Mouse (Mus musculus) liver, embryonic 14.5 days (tissue): ENCODE measurements at regions not wholly inside any gene's neighbourhood (a gene's known extent, or its start where the extent isn't known, plus 50 kb on each side); places are given as distances from the start of the nearest gene placed in this dataset.

Source experiments
- CTCF ChIP-seq: IDR thresholded peaks from 2 replicates; pipeline ENCODE4 v1.5.1; 2016; ENCODE audit warnings: antibody characterized with exemption, low read depth, control low read depth
- EP300 ChIP-seq: IDR thresholded peaks from 2 replicates; pipeline ENCODE4 v1.6.1; 2016; ENCODE audit warnings: antibody characterized with exemption, low read depth

DNA sequence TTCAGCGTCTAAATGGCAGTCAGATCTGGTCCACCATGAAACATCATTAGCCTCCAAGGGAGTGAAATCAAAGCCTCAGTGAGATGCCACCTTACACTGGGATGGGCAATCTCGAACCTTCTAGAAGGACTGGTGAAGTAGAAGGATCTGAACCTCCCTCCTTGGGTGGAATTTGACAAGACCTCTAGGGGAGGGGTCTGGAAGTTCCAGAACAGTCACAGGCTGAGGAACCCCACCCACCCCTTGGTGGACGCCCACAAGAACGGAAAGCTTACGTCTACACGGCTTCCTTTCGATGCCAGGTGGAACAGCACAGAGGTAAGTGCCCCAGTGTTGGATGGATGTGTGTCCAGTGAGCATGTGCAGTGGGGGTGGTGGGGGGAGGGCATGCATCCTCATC lies 156.9 kb downstream of the Grm4 start:
- no peak for TF ChIP-seq CTCF
- no peak for TF ChIP-seq EP300
